Mouse (Mus musculus): ENCODE data around the gene Hbq1b.

The Hbq1b gene

DNA sequence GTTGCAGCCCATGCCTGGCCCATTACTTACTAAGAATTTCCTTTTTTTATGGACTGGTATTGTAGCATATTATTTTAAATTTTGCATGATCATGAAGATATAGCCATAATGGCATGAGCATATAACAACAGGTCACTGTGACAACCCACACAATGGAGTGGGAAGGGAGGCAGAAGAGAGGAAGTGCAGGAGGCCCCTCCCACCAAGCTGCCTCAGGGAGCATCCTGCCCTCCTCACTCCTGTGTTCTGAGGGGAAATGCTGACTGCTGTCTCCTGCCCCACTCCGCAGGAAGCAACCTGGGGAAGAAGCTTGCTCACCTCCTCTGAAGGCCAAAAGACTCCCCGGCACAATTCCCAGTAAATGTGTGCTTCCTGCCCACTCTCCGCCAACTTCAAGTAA is 23.2 kb downstream of the Hbq1b start:
- ChIA-PET POLR2A (interaction anchor here in 1 of 4 experiments (0.6 kb wide), 1 partner anchor 227 kb away, joined by 9 read pairs; no protein-coding TSS in a partner anchor), CTCF (interaction anchor here in 2 of 4 experiments (1.0 to 4.7 kb wide), 4 partner anchors 10 to 23 kb away, joined by 3 to 24 read pairs (median 13); partner anchors contain the start of genes Hbq1a (in 1 of the 2) and Hbq1b (in 1 of the 2))

DNA sequence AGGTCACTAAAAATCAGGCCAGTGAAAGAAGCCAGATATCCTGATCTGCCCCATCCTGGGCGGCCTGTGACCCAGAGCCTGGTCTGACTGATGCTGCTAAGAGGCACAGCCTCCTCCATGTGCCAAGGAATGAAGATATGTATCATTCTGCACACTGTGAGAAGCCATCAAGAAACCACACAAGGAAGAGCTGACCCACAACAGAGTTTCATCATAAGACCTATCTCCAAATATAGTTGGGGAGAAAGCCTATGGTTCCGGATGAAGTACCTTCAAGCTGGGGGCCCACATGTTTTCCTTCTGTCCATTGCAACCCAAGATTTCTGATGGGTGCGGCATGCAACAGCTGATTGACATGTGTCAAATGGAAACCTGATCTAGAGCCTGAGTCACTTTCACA is 29.2 kb downstream of the Hbq1b start:
- ChIA-PET POLR2A (interaction anchor here in 1 of 4 experiments (0.5 kb wide), 1 partner anchor 10 kb away, joined by 3 read pairs; no protein-coding TSS in a partner anchor), CTCF (interaction anchor here in 1 of 4 experiments (1.3 kb wide), 1 partner anchor 16 kb away, joined by 5 read pairs; the partner anchor contains the start of gene Hbq1a)

DNA sequence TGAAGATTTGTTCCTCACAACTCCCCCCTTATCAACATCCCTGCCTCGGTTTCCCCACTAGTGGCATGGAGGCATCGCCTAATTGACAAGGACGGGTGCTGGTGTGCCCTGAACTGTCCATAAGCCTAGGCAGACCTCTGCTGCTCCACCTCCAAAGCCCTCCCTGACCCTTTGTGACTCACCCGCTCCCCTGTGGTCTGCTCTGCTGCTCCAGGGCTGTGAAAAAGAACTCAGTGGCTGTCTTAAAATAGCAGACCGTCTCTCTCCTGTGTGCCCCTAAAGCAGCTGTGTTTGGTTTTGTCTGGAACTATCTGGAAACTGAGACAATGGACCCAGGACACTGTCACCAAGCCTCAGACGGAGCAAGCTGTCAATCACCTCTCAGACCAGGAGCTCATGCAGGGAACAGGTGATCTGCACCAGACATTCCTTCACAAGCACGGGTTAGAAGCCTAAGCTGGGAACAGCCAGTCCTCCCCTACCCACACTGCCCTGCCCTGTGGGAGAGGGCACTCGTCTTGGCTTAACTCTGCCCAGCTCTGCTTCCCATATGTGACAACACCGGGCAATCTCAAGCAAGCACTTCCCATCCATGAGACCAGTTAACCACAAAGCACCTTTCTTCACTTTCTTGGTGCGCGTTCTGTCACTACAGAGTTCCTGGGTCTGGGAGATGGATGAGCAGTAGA is 33.9 kb downstream of the Hbq1b start:
- CTCF ChIA-PET, result interaction anchor here (0.5 to 6.6 kb wide), 146 partner anchors 9 to 926 kb away, joined by 3 to 136 read pairs (median 4); partner anchors contain the start of genes Hbq1a (in 4 of the 4), Snrnp25 (in 4 of the 4), Hbq1b (in 3 of the 4) and Nprl3 (in 2 of the 4)

DNA sequence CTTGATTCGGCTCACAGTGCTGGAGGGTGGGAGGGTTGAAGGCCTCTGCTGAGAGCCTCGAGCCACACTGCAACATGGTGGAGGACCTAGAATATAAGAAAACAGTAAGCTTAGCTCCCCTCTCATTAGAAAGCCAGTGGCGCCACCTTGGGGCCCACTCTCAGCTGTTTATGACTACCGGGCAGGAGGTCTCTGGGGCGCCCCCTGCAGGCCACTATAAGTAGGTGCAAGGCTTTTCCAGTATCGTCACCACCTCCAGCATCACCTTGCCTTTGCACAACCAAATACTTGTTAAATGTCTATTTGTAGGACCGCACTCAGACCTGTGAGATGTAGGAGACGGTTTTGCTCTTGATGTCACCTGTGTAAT is 34.4 kb downstream of the Hbq1b start:
- CTCF ChIA-PET, result interaction anchor here (0.5 to 6.6 kb wide), 149 partner anchors 9 to 927 kb away, joined by 3 to 136 read pairs (median 4); partner anchors contain the start of genes Hbq1a (in 4 of the 4), Snrnp25 (in 4 of the 4), Hbq1b (in 3 of the 4) and Nprl3 (in 2 of the 4)
- POLR2A ChIA-PET, result interaction anchor here in 3 of 4 experiments (0.6 to 2.9 kb wide), 22 partner anchors 9 to 451 kb away, joined by 3 to 10 read pairs (median 3); partner anchors contain the start of genes Snrnp25 (in 2 of the 3), Fbxw11 (in 1 of the 3), Hbq1a (in 1 of the 3) and Hbq1b (in 1 of the 3)

More for the DNA sequence above, 33.9 kb downstream of the Hbq1b start:
- POLR2A ChIA-PET, result interaction anchor here in 2 of 4 experiments (0.5 to 2.9 kb wide), 22 partner anchors 9 to 450 kb away, joined by 3 to 10 read pairs (median 3); partner anchors contain the start of genes Snrnp25 (in 2 of the 2), Hbq1a (in 1 of the 2), Hbq1b (in 1 of the 2) and Nprl3 (in 1 of the 2)

DNA sequence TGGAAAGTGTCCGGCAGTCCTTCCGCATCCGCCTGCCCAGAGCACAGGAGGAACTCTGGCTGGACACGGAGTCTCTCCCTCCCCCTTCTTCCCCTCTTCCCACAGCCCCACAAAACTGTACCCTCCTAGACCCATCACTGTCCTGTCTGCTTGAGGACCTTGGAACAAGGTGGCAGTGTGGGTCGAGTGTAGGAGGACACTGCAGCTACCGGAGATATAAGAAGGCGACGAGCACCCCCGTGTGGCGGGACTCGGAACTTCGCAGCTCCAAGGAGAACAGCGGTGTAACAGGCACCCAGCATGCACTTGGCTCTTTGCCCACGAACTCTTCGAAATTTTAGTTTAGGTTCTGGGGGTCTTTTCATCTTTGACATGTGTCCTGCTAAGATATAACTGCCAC is 37.8 kb downstream of the Hbq1b start:
- POLR2A ChIA-PET, result interaction anchor here in 2 of 4 experiments (0.5 to 1.6 kb wide), 3 partner anchors 106 to 215 kb away, joined by 3 to 4 read pairs (median 3); partner anchors contain the start of gene Snrnp25 (in 1 of the 2)
- CTCF ChIA-PET, result interaction anchor here (0.5 to 6.6 kb wide), 46 partner anchors 10 to 844 kb away, joined by 3 to 72 read pairs (median 4); partner anchors contain the start of genes Hbq1b (in 2 of the 4), Hbq1a (in 1 of the 4), Nprl3 (in 1 of the 4) and Snrnp25 (in 1 of the 4)

DNA sequence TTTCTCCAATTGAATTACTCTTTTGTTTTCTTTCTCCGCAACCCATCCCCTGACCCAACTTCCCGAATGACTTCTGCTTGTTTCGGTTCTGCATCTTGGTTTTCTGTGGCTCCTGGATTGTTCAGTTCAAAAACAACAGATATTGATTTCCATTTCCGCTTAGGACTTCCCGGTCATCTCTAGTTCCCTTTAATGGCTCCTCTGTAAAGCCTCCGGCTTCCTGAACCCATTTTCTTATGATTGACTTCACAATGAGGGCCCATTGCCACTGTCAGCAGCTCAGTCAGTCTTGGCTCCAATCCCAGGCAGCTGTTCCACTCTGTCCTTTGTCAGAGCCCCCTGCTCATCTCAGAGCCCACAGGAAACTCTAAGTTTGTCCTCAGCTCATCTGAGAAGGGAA is 44.3 kb downstream of the Hbq1b start:
- ChIA-PET CTCF (interaction anchor here (0.6 to 2.7 kb wide), 9 partner anchors 10 to 283 kb away, joined by 3 to 15 read pairs (median 4); no protein-coding TSS in a partner anchor), POLR2A (no interaction called here)

DNA sequence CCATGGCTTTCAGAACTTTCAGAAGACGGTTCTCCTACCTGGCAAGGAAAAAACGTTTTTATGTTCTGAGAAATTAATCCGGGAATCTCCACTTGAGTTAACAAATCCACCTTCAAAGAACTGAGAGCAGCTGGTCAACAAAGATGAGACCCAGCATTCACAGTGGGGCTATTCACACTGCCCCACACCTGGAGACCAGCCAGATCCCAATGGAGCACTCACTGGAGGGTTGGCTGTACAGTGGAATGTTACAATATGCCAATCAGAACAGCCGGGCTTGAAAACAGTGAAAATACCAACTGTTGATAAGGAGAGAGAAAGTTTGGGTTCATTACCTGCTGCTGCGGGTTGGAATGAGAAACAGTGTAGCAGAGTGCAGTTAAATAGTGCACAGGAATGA is 45.1 kb downstream of the Hbq1b start:
- ChIA-PET CTCF (interaction anchor here in 2 of 4 experiments (1.6 to 2.7 kb wide), 2 partner anchors 11 to 150 kb away, joined by 5 to 15 read pairs; no protein-coding TSS in a partner anchor), POLR2A (interaction anchor here in 1 of 4 experiments (0.7 kb wide), 1 partner anchor 22 kb away, joined by 4 read pairs; no protein-coding TSS in a partner anchor)

DNA sequence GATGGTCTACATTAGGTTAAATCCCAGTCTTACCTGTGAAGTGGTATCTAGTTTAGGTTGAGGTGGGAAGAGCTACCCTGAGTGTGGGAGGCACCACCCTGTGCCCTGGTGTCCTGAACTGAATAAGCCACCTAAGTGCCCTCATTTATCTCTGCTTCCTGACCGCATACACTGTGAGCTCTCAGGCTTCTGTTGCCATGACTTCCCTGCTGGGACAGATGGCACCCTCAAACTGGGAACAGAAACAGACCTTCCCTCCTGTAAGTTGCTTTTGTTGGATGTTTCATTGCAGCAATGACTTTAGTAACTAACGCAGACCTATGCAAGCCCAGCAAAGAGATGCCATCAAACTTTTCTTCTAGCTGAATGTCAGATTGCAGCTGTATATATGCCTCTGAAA is 46.5 kb downstream of the Hbq1b start:
- ChIA-PET CTCF (interaction anchor here in 3 of 4 experiments (0.7 to 2.1 kb wide), 7 partner anchors 9 to 151 kb away, joined by 3 to 8 read pairs (median 4); no protein-coding TSS in a partner anchor), POLR2A (interaction anchor here (0.6 to 1.4 kb wide), 5 partner anchors 10 to 759 kb away, joined by 3 to 4 read pairs (median 3); partner anchors contain the start of gene Stk10 (in 1 of the 4))

DNA sequence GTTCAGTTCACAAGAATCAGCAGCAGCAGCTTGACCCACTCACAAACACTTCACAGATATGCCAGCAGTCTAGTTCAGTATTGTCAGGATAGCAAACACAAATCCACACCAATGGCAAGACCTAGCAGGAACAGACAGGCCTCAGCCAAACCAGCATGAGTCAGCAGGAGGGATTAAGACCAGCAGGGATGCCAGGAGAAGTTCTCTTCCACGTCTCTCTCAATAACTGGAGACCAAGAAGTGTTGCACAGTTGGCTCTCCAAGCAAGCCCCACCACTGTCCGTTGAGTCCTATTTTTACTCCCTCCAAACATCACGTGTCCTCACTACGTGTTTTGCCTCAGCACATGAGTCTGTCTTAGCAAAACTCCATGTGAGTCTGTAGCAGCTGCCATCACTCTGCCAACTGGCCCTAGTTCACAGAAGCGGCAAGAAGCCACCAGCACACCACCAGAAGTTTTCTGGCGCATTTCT is 49.7 kb downstream of the Hbq1b start:
- ChIA-PET CTCF (interaction anchor here in 1 of 4 experiments (1.1 to 1.7 kb wide), 3 partner anchors 12 to 154 kb away, joined by 3 to 5 read pairs (median 3); no protein-coding TSS in a partner anchor), POLR2A (no interaction called here)
